Mouse (Mus musculus) liver, embryonic 14.5 days (tissue): ENCODE measurements around the gene Psmb3. TPM values are rescaled to one million over a fixed set of nuclear protein-coding genes. Genes with fewer than 3 reads are reported as not detected.

ENCODE experiments used
- ATAC-seq: fragments of 200-750 bp; cut with Nextera tagmentation; 2 replicates; pipeline ENCODE4 v1.8.0; 2017; ENCODE audit warnings: moderate number of reproducible peaks, mild to moderate bottlenecking, moderate library complexity; ENCODE audit not compliant: insufficient read depth
- DNase-seq, 3 experiments: peaks; one replicate each; pipeline ENCODE4 v3.0.0-alpha.2; 2012 to 2013; ENCODE audit warnings: low read depth in 3 of 3, low spot score in 3 of 3
- H3K27ac ChIP-seq: fragments of 300-500 bp; sonication (generic); 2 replicates; pipeline ENCODE4 v1.5.1; 2014; ENCODE audit warnings: moderate library complexity, mild to moderate bottlenecking, control low read depth, inconsistent platforms
- H3K27me3 ChIP-seq: fragments of 300-500 bp; sonication (generic); 2 replicates; pipeline ENCODE4 v1.6.1; 2014; ENCODE audit warnings: mild to moderate bottlenecking, low read length, moderate library complexity; ENCODE audit not compliant: control insufficient read depth, insufficient read depth
- H3K36me3 ChIP-seq: fragments of 300-500 bp; sonication (generic); replicated peaks from 2 replicates; pipeline ENCODE4 v1.6.1; 2014; ENCODE audit warnings: low read depth; ENCODE audit not compliant: control insufficient read depth, insufficient read depth
- H3K4me1 ChIP-seq, 2 experiments: fragments of 200-500 bp in 1 of 2; fragments of 300-500 bp in 1 of 2; sonication (generic) in 1 of 2; replicated peaks; 2 replicates each; pipeline ENCODE4 v1.6.1; 2012 to 2014; ENCODE audit warnings: antibody characterized with exemption in 1 of 2, inconsistent platforms in 1 of 2, low read length in 1 of 2; ENCODE audit not compliant: control insufficient read depth in 2 of 2, insufficient read depth in 2 of 2
- H3K4me2 ChIP-seq: fragments of 300-500 bp; sonication (generic); 2 replicates; pipeline ENCODE4 v1.6.1; 2014; ENCODE audit warnings: low read depth, mild to moderate bottlenecking, control low read depth, moderate library complexity
- H3K4me3 ChIP-seq, 2 experiments: fragments of 200-500 bp in 1 of 2; fragments of 300-500 bp in 1 of 2; sonication (generic) in 1 of 2; 2 replicates each; pipeline ENCODE4 v1.5.1; 2012 to 2014; ENCODE audit warnings: low read depth in 2 of 2, low read length in 2 of 2, mild to moderate bottlenecking in 2 of 2, control low read depth in 1 of 2, inconsistent platforms in 1 of 2, moderate library complexity in 1 of 2; ENCODE audit not compliant: insufficient read depth in 1 of 2
- H3K9ac ChIP-seq: fragments of 300-500 bp; sonication (generic); replicated peaks from 2 replicates; pipeline ENCODE4 v1.6.1; 2014; ENCODE audit warnings: mild to moderate bottlenecking, control low read depth, moderate library complexity
- H3K9me3 ChIP-seq: fragments of 300-500 bp; sonication (generic); 2 replicates; pipeline ENCODE4 v1.6.1; 2016; ENCODE audit warnings: low read length, mixed read lengths; ENCODE audit not compliant: control insufficient read depth
- CTCF ChIP-seq: IDR thresholded peaks from 2 replicates; pipeline ENCODE4 v1.5.1; 2016; ENCODE audit warnings: antibody characterized with exemption, low read depth, control low read depth
- EP300 ChIP-seq: IDR thresholded peaks from 2 replicates; pipeline ENCODE4 v1.6.1; 2016; ENCODE audit warnings: antibody characterized with exemption, low read depth
- WGBS: fragments of 180-500 bp; shearing (Covaris S2); extraction: QIAGEN DNeasy Blood & Tissue Kit; methylation state at CpG from one replicate; pipeline ENCODE4 v1.1.7; 2014; ENCODE audit not compliant: insufficient replicate concordance; 5-methylcytosine and 5-hydroxymethylcytosine counted together
- microRNA-seq: library from miRNA; unstranded; fragments of <30 nt; microRNA quantifications from one replicate; pipeline ENCODE4, GENCODE M21; 2016
- polyA plus RNA-seq, 2 experiments: library from polyadenylated mRNA; depleted of rRNA in 1 of 2; stranded (reverse) in 1 of 2; unstranded in 1 of 2; fragments of >200 nt; fragmentation: Nextera tagmentation in 1 of 2; extraction: Ambion mirVana in 1 of 2; gene quantifications; 2 replicates each; pipeline versions ENCODE4 v1.2.1 to v1.2.3; 2012 to 2014

Psmb3 gene
- polyA plus RNA-seq, 2 experiments = 197 to 330 TPM

DNA sequence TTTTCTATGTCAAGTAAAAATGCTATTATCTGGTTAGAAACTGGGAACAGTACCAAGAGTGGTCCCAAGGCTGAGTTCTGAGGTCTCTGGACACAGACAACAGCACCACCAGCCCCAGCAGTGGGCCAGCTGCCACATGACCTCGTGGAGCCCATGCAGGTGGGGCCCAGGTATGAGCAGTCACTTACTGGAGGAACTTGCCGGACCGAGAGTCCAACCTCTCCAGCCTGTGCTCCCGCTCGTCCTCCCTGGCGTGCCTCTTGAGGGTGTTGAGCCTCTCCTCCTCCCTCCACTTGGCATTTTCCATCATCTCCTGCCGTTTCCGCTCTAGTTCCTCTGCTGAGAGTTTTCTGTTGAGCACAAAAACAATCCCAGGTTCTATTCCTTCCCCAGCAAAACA is 44.6 kb downstream of the Psmb3 start:
- H3K27ac ChIP-seq = no peak overlapping the region
- 87% methylated on average over 8 of the region's 8 CpGs for WGBS
- ATAC-seq (no peak), DNase-seq (no peak)
- H3K4me1 ChIP-seq = peaks cover 4 to 18% of the 10 kb centered on the region in 2 experiments; a peak in 3 of 4 replicates
- H3K9me3 ChIP-seq = no peaks in the 10 kb centered on the region
- TF ChIP-seq EP300 = no peak
- no peaks in the 10 kb centered on the region for H3K27me3 ChIP-seq
- H3K4me2 ChIP-seq = no peak overlapping the region
- H3K4me3 ChIP-seq = no peak overlapping the region
- H3K36me3 ChIP-seq = peaks cover 27% of the 10 kb centered on the region
- no peak overlapping the region for H3K9ac ChIP-seq

DNA sequence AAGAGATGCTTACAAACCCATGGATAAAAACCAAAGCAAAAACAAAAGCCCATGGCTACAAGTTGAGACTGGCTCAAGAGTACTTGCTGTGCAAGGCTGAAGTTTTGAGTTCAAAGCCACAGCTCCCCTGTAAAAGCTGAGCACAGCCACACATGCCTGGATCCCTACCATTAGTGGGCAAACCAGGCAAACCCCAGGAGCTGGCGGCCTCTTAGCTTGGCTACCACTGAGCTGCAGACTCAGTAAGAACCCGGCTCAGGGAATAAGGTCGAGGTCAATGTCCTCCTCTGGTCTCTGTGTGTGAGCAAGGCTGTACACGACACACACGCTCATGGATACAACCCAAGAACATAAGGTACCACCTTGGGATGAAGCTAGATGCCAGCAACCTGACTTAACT is 45.3 kb downstream of the Psmb3 start:
- Histone ChIP-seq H3K4me2 (no peak overlapping the region), H3K27me3 (no peaks in the 10 kb centered on the region), H3K9me3 (no peaks in the 10 kb centered on the region), H3K4me1 (peaks cover 0 to 11% of the 10 kb centered on the region in 2 experiments; a peak in 2 of 4 replicates), H3K27ac (no peak overlapping the region), H3K9ac (no peak overlapping the region), H3K36me3 (peaks cover 32% of the 10 kb centered on the region), H3K4me3 (no peak overlapping the region)
- WGBS = 79% methylated on average over 5 of the region's 5 CpGs
- ATAC-seq (no peak), DNase-seq (no peak)
- no peak for TF ChIP-seq CTCF
- TF ChIP-seq EP300 = no peak

DNA sequence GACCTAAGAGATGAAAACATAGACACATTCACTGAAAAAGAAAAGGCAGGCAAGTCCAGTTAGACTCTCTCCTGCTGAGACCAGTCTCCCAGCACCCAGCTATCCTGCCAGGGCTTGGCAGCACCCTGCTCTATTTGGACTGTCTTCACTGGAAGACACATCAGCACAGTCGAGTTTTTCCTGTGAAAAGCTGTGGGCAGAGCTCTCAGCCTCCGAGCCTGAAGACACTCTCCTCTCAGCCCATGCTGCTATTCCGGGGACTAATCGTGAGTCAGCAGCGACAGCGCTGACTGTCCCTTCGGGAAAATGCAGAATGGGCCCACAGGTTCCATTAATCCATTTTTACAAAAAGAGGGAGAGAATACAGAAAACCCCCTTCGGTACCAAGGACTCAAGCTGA is 50.1 kb downstream of the Psmb3 start:
- Histone ChIP-seq H3K9me3 (no peaks in the 10 kb centered on the region), H3K27me3 (no peaks in the 10 kb centered on the region), H3K27ac (no peak overlapping the region), H3K4me2 (no peak overlapping the region), H3K4me1 (peaks cover 0 to 7% of the 10 kb centered on the region in 2 experiments; a peak in 2 of 4 replicates), H3K9ac (no peak overlapping the region), H3K36me3 (peaks cover 33% of the 10 kb centered on the region), H3K4me3 (no peak overlapping the region)
- ATAC-seq (no peak), DNase-seq (no peak)
- TF ChIP-seq EP300 (no peak), CTCF (no peak)
- 89% methylated on average over 8 of the region's 8 CpGs for WGBS

DNA sequence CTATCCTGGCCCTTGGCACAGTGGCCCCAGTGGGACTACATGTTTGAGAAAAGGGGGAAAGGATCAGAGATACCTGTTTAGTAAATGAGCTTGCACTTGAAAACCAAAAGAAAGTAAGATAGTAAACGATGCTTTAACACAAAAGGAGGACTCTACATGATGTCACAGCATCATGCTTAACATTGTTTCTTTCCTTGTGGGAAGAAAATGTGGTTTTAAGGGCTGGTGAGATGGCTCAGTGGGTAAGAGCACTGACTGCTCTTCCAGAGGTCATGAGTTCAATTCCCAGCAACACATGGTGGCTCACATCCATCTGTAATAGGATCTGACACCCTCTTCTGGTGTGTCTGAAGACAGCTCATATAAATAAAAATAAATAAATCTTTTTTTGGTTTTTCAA is 54.9 kb downstream of the Psmb3 start:
- Histone ChIP-seq H3K4me2 (no peak overlapping the region), H3K4me3 (no peak overlapping the region), H3K36me3 (peaks cover 25% of the 10 kb centered on the region), H3K27ac (no peak overlapping the region), H3K9me3 (no peaks in the 10 kb centered on the region), H3K4me1 (peaks cover 0 to 5% of the 10 kb centered on the region in 2 experiments; a peak in 2 of 4 replicates), H3K9ac (no peak overlapping the region), H3K27me3 (no peaks in the 10 kb centered on the region)
- no peak for TF ChIP-seq EP300
- TF ChIP-seq CTCF = no peak
- no peak for DNase-seq
- 68% methylated on average over 1 of the region's 1 CpGs for WGBS
- no peak for ATAC-seq

DNA sequence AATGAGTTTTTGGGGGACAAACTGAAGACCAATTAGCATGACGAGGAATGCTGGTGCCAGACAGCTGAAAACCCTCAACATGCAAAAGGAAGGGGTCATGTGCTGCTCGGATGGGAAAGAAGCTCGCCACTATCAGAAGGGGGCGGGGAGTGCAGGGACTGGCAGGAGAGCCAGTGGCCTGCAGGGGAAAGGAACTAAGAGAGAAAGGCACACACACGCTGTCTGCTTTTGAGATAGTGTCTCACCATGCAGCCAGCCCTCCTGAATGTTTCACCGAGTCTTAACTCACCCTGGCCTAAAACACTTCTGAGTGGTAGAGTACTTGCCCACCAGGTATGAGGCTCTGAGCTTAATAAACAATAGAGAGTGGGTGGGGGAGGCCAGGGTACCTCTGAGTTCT is 55.7 kb downstream of the Psmb3 start:
- Histone ChIP-seq H3K27ac (no peak overlapping the region), H3K36me3 (peaks cover 21% of the 10 kb centered on the region), H3K9me3 (no peaks in the 10 kb centered on the region), H3K4me3 (no peak overlapping the region), H3K4me2 (no peak overlapping the region), H3K27me3 (no peaks in the 10 kb centered on the region), H3K9ac (no peak overlapping the region), H3K4me1 (peaks cover 0 to 5% of the 10 kb centered on the region in 2 experiments; a peak in 2 of 4 replicates)
- no peak for ATAC-seq
- TF ChIP-seq EP300 (no peak), CTCF (no peak)
- DNase-seq = no peak
- WGBS = 59% methylated on average over 6 of the region's 6 CpGs

DNA sequence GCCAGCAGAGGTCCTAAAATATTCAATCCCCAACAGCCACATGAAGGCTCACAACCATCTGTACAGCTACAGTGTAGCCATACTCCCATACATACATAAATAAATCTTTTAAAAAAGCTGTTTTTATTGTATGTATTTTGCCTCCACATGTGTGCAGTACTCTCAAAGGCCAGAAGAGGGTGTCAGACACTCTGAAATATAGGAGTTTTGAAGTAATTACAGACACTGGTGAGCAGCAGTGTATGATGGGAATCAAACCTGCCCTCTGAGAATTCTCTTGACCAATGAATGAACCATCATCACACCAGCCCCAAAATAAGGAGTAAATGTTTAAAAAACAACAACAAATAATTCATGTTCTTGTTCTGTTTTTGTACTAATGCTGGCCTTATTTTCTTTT is 58.4 kb downstream of the Psmb3 start:
- Histone ChIP-seq H3K36me3 (peaks cover 19% of the 10 kb centered on the region), H3K4me2 (no peak overlapping the region), H3K9ac (no peak overlapping the region), H3K4me1 (peaks cover 8% of the 10 kb centered on the region in 2 experiments; a peak in 3 of 4 replicates), H3K9me3 (no peaks in the 10 kb centered on the region), H3K27me3 (no peaks in the 10 kb centered on the region), H3K27ac (no peak overlapping the region), H3K4me3 (no peak overlapping the region)
- no peak for TF ChIP-seq EP300
- TF ChIP-seq CTCF = no peak; the same call in 1 of the 2 replicates
- DNase-seq (no peak), ATAC-seq (no peak)

Small RNA genes lying within 50 kb of the gene (microRNA-seq; reads per million reads assigned to microRNA genes)
- gene Gm24158 = not detected
- gene Mir6927 = not detected
- not detected for gene Mir8102

Other genes starting within 250 kb of the Psmb3 start
- gene 4933428G20Rik, start 203.1 kb upstream of the Psmb3 start, polyA plus RNA-seq (2012; rRNA removed) = 0.02 TPM in 1 of 2 replicates, not detected in the other
- gene 4933428G20Rik, start 203.1 kb upstream of the Psmb3 start, polyA plus RNA-seq (2014; fragmentation: Nextera tagmentation; extraction: Ambion mirVana) = not detected in 2 replicates
- gene Srcin1, start 127.2 kb upstream of the Psmb3 start, polyA plus RNA-seq (2012; rRNA removed) = 0.04 and 0.06 TPM in 2 replicates
- gene Srcin1, start 127.2 kb upstream of the Psmb3 start, polyA plus RNA-seq (2014; fragmentation: Nextera tagmentation; extraction: Ambion mirVana) = not detected in 2 replicates
- 0.66 and 0.98 TPM in 2 replicates for gene Epop, start 73.7 kb upstream of the Psmb3 start, polyA plus RNA-seq (2012; rRNA removed)
- gene Epop, start 73.7 kb upstream of the Psmb3 start, polyA plus RNA-seq (2014; fragmentation: Nextera tagmentation; extraction: Ambion mirVana) = 0.34 and 0.38 TPM in 2 replicates
- 1.0 TPM in 2 replicates for gene Mllt6, start 40.0 kb upstream of the Psmb3 start, polyA plus RNA-seq (2012; rRNA removed)
- gene Mllt6, start 40.0 kb upstream of the Psmb3 start, polyA plus RNA-seq (2014; fragmentation: Nextera tagmentation; extraction: Ambion mirVana) = 0.22 and 0.25 TPM in 2 replicates
- 3.0 and 4.9 TPM in 2 replicates for gene Cisd3, start 17.6 kb upstream of the Psmb3 start, polyA plus RNA-seq (2012; rRNA removed)
- gene Cisd3, start 17.6 kb upstream of the Psmb3 start, polyA plus RNA-seq (2014; fragmentation: Nextera tagmentation; extraction: Ambion mirVana) = 10.0 and 11.4 TPM in 2 replicates
- gene Pcgf2, start 2.9 kb upstream of the Psmb3 start, polyA plus RNA-seq (2012; rRNA removed) = 4.4 and 4.9 TPM in 2 replicates
- gene Pcgf2, start 2.9 kb upstream of the Psmb3 start, polyA plus RNA-seq (2014; fragmentation: Nextera tagmentation; extraction: Ambion mirVana) = 1.5 and 1.8 TPM in 2 replicates
- 4.4 and 5.0 TPM in 2 replicates for gene Pip4k2b, start 41.3 kb downstream of the Psmb3 start, polyA plus RNA-seq (2012; rRNA removed)
- 0.56 and 0.61 TPM in 2 replicates for gene Pip4k2b, start 41.3 kb downstream of the Psmb3 start, polyA plus RNA-seq (2014; fragmentation: Nextera tagmentation; extraction: Ambion mirVana)
- gene Cwc25, start 63.2 kb downstream of the Psmb3 start, polyA plus RNA-seq (2012; rRNA removed) = 4.5 and 5.7 TPM in 2 replicates
- 3.5 and 4.5 TPM in 2 replicates for gene Cwc25, start 63.2 kb downstream of the Psmb3 start, polyA plus RNA-seq (2014; fragmentation: Nextera tagmentation; extraction: Ambion mirVana)
- 0.08 TPM in 1 of 2 replicates, not detected in the other for gene 1700001P01Rik, start 72.5 kb downstream of the Psmb3 start, polyA plus RNA-seq (2012; rRNA removed)
- not detected in 2 replicates for gene 1700001P01Rik, start 72.5 kb downstream of the Psmb3 start, polyA plus RNA-seq (2014; fragmentation: Nextera tagmentation; extraction: Ambion mirVana)
- 229 and 484 TPM in 2 replicates for gene Rpl23, start 79.0 kb downstream of the Psmb3 start, polyA plus RNA-seq (2012; rRNA removed)
- 485 and 502 TPM in 2 replicates for gene Rpl23, start 79.0 kb downstream of the Psmb3 start, polyA plus RNA-seq (2014; fragmentation: Nextera tagmentation; extraction: Ambion mirVana)
- 19.1 and 19.5 TPM in 2 replicates for gene Lasp1, start 95.6 kb downstream of the Psmb3 start, polyA plus RNA-seq (2012; rRNA removed)
- 15.5 and 20.3 TPM in 2 replicates for gene Lasp1, start 95.6 kb downstream of the Psmb3 start, polyA plus RNA-seq (2014; fragmentation: Nextera tagmentation; extraction: Ambion mirVana)
- 0.60 and 0.81 TPM in 2 replicates for gene B230217C12Rik, start 137.4 kb downstream of the Psmb3 start, polyA plus RNA-seq (2012; rRNA removed)
- 0.19 and 0.63 TPM in 2 replicates for gene B230217C12Rik, start 137.4 kb downstream of the Psmb3 start, polyA plus RNA-seq (2014; fragmentation: Nextera tagmentation; extraction: Ambion mirVana)
- gene Fbxo47, start 180.8 kb downstream of the Psmb3 start, polyA plus RNA-seq (2012; rRNA removed) = 0.17 and 0.30 TPM in 2 replicates
- 0.28 and 0.51 TPM in 2 replicates for gene Fbxo47, start 180.8 kb downstream of the Psmb3 start, polyA plus RNA-seq (2014; fragmentation: Nextera tagmentation; extraction: Ambion mirVana)